Mouse (Mus musculus) liver, embryonic 14.5 days (tissue): ENCODE measurements around the gene Blcap.

Experiments
- CTCF ChIP-seq: IDR thresholded peaks from 2 replicates; pipeline ENCODE4 v1.5.1; 2016; ENCODE audit warnings: antibody characterized with exemption, low read depth, control low read depth
- EP300 ChIP-seq: IDR thresholded peaks from 2 replicates; pipeline ENCODE4 v1.6.1; 2016; ENCODE audit warnings: antibody characterized with exemption, low read depth

DNA sequence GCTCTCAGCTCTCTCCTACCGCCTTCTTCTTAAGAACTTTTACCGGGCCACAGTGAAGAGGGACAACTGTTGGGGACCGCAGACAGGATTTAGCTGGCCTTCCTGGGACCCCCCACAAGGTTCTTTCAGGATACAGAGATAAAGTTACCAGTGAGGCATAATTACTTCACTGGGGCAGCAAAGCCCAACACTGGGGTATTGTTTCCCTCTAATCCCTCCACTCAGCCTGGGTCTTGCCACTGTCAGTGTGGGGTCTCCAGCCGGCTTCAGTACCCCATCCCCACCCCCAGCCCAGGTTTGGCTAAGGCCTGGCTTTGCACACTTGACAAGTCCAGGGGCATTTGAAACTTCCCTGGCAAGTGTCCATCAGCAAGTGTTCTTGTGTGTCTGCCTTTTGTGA, 56.7 kb downstream of the Blcap start:
- no peak for TF ChIP-seq CTCF
- TF ChIP-seq EP300, result no peak
